Mouse (Mus musculus) adrenal gland, adult 2 months (tissue): ENCODE results near the gene Ston1. TPM values are rescaled to one million over a fixed set of nuclear protein-coding genes. Genes with fewer than 3 reads are reported as not detected.

Source experiments
- DNase-seq: peaks from one replicate; pipeline ENCODE4 v3.0.0; 2021
- polyA plus RNA-seq: library from polyadenylated mRNA; depleted of rRNA; stranded (reverse); fragments of >200 nt; gene quantifications from 2 replicates; pipeline ENCODE4 v1.2.3, GENCODE M21; 2012; rRNA removed
- total RNA-seq, 2 experiments: library from RNA; stranded (reverse); gene quantifications; 2 replicates each; pipeline ENCODE4 v1.2.3; 2021

The Ston1 gene
- total and polyA plus RNA-seq, 3 experiments = 13.6 to 46.7 (median 39.0) TPM

DNA sequence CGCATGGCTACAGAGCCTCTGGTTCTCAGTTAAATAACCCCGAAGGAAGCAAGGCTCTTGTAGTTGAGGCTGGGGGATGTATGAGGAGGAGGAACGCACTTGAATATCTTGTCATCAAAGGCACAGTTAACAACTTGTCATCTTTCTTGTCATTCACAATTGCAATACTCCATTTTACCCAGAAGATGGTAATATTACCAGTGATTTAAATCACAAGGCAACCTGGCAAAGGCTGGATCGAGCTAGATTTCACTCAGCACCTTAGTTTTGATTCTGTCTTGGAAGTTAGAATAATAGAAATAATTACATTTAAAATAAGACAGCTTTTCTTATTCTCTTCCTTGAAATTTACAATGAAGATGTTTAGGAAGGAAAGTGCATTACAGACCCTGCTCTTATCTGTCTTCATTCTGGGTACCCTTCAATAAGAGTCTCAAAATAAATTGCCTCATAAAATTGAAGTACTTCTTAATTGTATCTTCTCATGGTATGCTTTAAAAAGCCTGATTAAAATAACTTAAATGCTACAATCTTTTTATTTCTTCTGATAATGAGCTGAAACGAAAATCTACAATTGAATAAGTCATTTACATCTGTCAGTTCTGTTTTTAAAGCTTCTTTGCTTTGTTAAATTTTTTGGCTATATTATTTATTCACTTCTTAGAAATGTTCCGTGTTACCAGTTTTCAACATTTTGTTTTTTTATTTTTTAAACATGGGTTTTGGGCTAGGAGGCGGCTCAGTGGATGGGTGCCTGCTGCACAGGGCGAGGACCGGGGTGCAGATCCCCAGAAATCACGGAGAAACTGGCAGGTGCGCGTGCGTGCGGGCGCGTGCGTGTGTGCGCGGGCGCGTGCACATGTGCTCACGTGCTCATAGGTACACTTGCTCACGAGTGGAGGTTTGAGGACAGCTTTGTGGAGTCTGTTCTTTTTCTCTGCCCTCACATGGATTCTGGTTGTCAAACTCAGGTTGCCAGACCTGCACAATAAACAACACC, 78.1 kb downstream of the Ston1 start:
- no peak for DNase-seq

- DNase-seq = peak; percentile 3
Observed at GRCm38 (mm10) chr17:88688226-88688625, 90.7 kb downstream of the Ston1 start.

DNA sequence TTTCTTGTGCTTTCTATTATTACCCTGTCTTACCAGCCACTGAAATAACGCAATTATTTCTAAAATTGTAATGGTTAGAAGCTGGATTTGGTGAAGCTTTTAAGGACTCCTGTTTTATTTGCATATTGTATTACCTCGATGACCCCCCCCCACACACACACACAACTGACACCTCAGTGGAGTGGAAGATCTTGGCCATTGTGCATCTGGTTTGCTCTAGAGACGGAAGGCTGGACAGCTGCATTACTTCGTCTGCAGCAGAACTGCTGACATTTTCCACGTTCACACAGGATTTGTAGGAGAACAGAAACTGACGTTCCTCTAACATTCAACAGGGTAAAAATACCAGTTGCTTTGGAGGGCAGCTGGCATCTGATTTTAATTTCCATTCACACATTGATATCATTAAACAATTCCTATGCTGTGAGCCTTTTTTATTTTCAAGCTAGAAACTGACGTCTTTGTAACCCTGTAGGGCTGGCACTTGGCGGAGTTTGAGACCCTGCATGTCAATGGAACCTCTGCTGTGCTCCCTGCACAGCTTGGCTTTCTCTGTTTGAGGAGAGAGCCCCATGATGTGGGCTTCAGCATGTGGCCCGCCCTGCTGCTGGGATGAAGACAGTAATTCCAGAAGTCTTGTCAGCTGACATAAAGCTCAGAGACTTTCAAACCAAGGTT, 99.3 kb downstream of the Ston1 start:
- no peak for DNase-seq

- DNase-seq = no peak
Observed at GRCm38 (mm10) chr17:88700901-88701300, 103.4 kb downstream of the Ston1 start.

DNA sequence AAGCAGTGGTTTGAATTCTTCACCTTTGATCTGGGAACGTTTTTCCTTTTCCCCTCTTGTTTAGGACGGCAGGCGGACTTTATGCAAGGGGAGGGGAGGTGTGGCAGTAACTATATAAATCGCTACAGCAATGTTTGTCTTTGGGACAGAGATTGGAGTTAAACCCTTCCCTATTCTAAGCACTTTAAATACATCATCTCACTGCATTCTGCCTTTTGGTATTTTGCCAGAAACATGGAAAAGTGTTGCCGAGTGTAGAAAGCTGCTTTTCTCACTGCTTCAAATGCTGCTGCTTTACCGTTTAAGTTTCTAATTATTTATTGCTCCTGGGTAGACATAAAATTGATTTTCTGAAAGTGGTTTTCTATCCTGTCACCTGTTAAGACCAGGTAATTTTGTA, 104.9 kb downstream of the Ston1 start:
- DNase-seq = no peak

DNA sequence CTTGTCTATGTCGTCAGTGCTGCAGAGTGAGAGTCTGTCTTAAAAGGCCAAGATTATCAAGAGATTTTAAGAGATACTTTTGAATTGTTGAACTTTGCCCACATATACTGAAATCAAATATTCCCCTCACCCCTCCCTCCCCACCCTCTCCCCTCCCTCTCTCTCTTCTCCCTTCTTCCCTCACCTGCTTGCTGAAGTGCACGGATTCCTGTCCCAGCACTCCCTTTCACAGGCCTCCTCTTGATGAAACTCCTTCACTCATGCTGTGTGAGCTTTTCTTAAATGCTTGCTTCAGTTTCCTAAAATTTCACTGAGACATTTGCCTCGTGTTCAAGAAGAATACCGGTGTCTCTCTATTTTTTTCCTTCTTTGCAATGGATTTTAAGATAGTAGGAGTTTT, 105.6 kb downstream of the Ston1 start:
- DNase-seq = no peak

DNA sequence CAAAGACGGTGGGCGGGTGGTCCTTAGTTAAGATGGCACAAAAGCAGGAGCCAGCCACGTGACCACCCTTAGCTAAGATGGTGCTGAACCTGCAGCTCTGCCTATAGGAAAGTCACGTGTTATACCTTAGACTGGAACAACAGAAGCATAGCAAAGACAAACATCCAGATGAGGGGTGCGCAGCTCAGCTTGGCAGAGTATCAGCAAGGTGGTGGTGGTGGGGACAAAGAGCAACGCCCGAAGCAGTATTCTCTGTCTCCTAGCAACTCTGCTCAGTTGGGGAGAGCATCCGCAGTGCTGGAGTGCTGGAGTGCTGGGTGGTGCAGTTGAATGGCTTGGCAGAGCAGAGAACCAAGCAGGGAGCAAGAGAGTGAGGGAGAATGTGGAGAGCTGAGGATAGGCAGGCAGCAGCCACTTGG, 108.8 kb downstream of the Ston1 start:
- no peak for DNase-seq

Other genes with a start within 250 kb of the Ston1 start
- gene Foxn2, start 157.0 kb upstream of the Ston1 start, total RNA-seq = 10 to 100 TPM; 17.7 to 21.0 TPM
- 2.4 and 2.8 TPM in 2 replicates for gene Foxn2, start 157.0 kb upstream of the Ston1 start, polyA plus RNA-seq
- gene Ppp1r21, start 67.6 kb upstream of the Ston1 start, total RNA-seq = 10 to 100 TPM; 42.1 to 46.9 TPM
- gene Ppp1r21, start 67.6 kb upstream of the Ston1 start, polyA plus RNA-seq = 11.7 and 11.9 TPM in 2 replicates
- under 1 TPM in 1 of 2 experiments, not detected in 1; 0.17 TPM for gene Gtf2a1l, start 71.0 kb downstream of the Ston1 start, total RNA-seq
- gene Gtf2a1l, start 71.0 kb downstream of the Ston1 start, polyA plus RNA-seq = not detected in 2 replicates
- under 1 TPM in 1 of 2 experiments, not detected in 1; 0.10 TPM for gene Lhcgr, start 194.3 kb downstream of the Ston1 start, total RNA-seq
- 0.12 and 0.52 TPM in 2 replicates for gene Lhcgr, start 194.3 kb downstream of the Ston1 start, polyA plus RNA-seq